Mouse (Mus musculus): ENCODE data around the gene Vps35l.

Vps35l gene

GRCm38 (mm10) chr7:118739975-118740531 is at the start of gene Vps35l:
Gene Vps35l (plus strand): TSS chr7:118740226.
- peak; percentile 78 to 83 for DNase-seq

GRCm38 (mm10) chr7:118691287-118691686 is 48.7 kb upstream of the Vps35l start:
- DNase-seq = no peak

- DNase-seq = no peak
These were observed 43.9 kb upstream of the Vps35l start for GRCm38 (mm10) chr7:118696146-118696545.

GRCm38 (mm10) chr7:118697168-118697567 is 42.9 kb upstream of the Vps35l start:
- no peak for DNase-seq

GRCm38 (mm10) chr7:118698882-118699281 is 41.1 kb upstream of the Vps35l start:
- DNase-seq = no peak

GRCm38 (mm10) chr7:118703144-118703561 is 36.9 kb upstream of the Vps35l start:
- DNase-seq = no peak

GRCm38 (mm10) chr7:118704001-118704850 is 35.8 kb upstream of the Vps35l start:
- no peak for DNase-seq

- peak; percentile 90 to 92 for DNase-seq
These were observed 34.7 kb upstream of the Vps35l start, which contains the start of gene Gde1 for GRCm38 (mm10) chr7:118705101-118705961. Gene Gde1 (minus strand): TSS chr7:118705778.

- no peak for DNase-seq
These were observed 34.0 kb upstream of the Vps35l start for GRCm38 (mm10) chr7:118706051-118706450.

GRCm38 (mm10) chr7:118706488-118706887 is 33.5 kb upstream of the Vps35l start:
- DNase-seq = no peak

GRCm38 (mm10) chr7:118707216-118707615 is 32.8 kb upstream of the Vps35l start:
- no peak for DNase-seq

GRCm38 (mm10) chr7:118708002-118708401 is 32.0 kb upstream of the Vps35l start:
- DNase-seq = no peak

- no peak for DNase-seq
These were observed 29.2 kb upstream of the Vps35l start for GRCm38 (mm10) chr7:118710776-118711175.

GRCm38 (mm10) chr7:118712228-118713173 is 27.5 kb upstream of the Vps35l start, which contains the start of gene Ccp110:
Gene Ccp110 (plus strand): TSS chr7:118712552.
- DNase-seq = peak; percentile 87 to 93

GRCm38 (mm10) chr7:118714873-118715272 is 25.2 kb upstream of the Vps35l start:
- DNase-seq = no peak

- no peak for DNase-seq
These were observed 22.0 kb upstream of the Vps35l start for GRCm38 (mm10) chr7:118718066-118718465.

GRCm38 (mm10) chr7:118723927-118724326 is 16.1 kb upstream of the Vps35l start:
- DNase-seq = no peak

GRCm38 (mm10) chr7:118725459-118725858 is 14.6 kb upstream of the Vps35l start:
- DNase-seq = no peak

- no peak for DNase-seq
These were observed 11.0 kb upstream of the Vps35l start for GRCm38 (mm10) chr7:118728846-118729587.

- DNase-seq = no peak
These were observed 8.2 kb upstream of the Vps35l start for GRCm38 (mm10) chr7:118731781-118732180.

GRCm38 (mm10) chr7:118733225-118733624 is 6.8 kb upstream of the Vps35l start:
- DNase-seq = no peak

Data from thymus, postnatal 36 days (tissue).